Mouse (Mus musculus) gastrocnemius, postnatal 25 days (tissue): ENCODE data around the gene Filip1l. TPM values are rescaled to one million over a fixed set of nuclear protein-coding genes. Genes with fewer than 3 reads are reported as not detected.

Experiments
- DNase-seq: peaks from one replicate; pipeline ENCODE4 v3.0.0; 2022
- total RNA-seq, 2 experiments: library from RNA; stranded (reverse); gene quantifications; 1 replicate in 1 of 2; 2 replicates in 1 of 2; pipeline ENCODE4 v1.2.3; 2021

The Filip1l gene
- total RNA-seq, 2 experiments from 2014 or later, result 44.0 to 45.9 TPM

- no peak for DNase-seq
Observed at GRCm38 (mm10) chr16:57397845-57398244, 45.0 kb downstream of the Filip1l start.

DNA sequence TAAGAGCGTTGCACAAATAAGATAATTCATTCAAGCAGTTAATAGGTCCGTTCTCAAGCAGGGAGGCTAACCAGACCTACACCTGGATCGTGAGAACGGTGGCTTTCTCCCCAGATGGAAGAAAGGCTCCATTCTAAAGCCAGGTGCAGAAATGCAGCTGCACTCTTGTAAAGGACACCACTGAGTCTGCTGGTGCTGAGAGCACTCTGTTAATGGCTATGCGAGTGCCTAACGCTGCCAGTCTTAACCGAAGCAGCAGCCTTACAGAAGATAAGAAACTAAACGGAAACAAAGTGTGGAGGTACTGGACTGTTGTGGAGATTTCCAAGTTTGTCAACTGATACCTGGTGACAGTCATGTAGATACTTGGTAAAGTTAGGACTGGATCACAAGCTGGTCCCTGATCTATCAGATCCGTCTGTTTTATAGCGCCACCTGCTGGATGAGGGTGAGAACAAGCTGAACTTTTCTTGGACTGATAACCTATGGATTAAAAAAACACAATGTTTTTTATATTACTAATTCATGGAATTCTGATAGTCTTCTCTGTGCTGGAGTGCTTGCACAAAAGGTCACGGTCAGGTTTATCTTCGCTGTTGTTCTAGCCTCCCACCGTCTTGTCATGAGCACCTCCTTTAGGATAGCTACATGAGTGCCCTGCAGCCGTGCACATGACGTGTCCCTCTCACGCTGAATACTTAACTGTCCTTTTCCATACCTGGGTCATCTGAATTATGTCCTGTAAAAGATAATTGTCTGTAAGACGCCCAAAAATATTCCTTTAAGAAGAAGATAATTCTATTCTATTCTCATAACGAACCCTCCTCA lies 45.7 kb downstream of the Filip1l start:
- DNase-seq, result no peak

DNA sequence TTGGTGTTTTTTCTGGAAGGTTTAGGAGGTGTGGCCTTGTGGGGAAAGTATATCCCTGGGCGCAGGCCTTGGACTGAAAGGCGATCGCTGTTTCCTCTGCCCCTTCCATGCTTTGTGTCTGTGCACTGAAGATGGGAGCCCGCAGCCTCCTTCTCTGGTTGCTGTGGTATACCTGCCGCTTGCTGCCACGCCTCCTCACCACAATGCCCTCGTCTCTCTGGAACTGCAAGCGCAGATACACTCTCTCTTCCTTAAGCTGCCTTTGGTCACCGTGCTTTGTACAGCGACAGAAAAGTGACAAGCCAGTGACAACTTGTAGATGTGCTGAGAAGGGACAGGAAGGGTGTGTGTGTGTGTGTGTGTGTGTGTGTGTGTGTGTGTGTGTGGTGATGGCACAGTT lies 46.7 kb downstream of the Filip1l start:
- no peak for DNase-seq

DNA sequence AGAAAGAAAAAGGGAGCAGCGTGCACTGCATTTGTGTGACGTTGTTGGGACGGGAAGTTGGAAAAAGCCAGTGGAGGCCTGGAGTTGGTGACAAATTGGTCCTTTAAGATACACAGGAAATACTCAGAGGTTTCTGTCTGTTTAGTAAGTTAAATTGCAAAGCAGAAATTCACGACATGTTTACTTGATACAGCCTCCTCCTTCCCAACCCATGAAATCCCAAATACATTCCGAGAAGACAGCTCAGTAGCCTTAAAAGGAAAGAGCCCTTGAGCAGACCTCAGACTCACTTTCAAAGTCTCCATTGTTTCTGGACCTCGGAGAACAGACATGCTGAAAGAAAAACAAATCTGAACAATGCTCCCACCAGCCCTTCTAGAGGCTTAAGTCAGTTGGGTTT lies 48.8 kb downstream of the Filip1l start:
- no peak for DNase-seq

GRCm38 (mm10) chr16:57402910-57403309 lies 50.0 kb downstream of the Filip1l start:
- DNase-seq, result no peak

DNA sequence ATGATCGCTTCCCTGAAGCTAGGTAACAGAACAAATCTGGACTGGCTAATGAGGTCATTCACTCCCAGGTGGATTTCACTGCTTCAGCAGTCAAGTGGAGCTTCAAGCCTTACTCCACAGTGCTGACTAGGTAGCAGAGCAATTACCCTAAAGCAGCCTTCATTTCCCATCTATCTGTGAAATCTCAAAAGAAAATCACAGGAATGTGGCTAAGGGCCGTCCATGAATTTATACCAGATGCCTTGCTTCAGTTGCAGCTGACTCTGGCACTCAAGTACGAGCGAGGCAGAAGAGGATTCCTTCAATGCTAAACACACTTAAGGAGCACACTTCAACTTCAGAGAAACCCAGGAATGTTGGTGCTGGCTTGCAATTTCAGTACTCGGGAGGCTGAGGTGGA lies 50.9 kb downstream of the Filip1l start:
- DNase-seq, result no peak

- DNase-seq, result no peak
Observed at GRCm38 (mm10) chr16:57412766-57413165, 59.9 kb downstream of the Filip1l start.

DNA sequence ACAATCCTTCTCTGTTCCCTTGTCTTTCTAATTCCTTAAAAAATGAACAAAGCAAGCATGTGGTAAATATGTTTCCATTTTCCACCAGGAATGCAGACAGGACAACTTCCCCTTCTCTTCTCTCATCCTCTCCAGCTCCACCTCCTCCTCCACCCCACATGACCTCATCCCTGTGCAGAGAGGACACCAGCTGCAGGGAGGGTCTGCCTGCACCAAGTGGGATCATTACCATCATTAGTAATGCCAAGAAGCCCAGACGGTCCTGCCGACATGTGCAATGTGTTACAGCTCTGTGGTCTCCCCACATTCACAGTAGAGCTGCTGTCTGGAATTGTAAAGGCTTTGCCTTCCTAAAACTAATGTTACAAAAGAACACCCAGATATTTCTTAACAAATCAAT lies 63.2 kb downstream of the Filip1l start:
- peak; percentile 34 for DNase-seq

DNA sequence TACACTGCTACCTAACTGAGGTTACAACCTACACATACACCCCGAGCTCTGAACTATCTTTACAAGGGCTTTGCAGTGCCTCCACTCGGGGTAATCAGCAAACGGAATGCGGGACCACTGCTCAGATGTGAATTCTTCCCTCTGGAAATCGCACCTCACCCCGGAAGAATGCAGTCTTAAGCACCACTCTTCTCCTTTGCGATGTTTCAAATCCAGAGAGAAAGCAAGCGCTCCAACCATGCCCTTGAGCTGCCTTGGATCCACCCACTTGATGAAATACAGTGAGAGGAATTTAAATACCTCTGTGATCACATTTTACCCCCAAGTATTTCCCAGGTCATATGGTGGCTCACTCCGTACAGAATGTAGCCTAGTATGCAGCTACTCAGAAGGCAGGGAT lies 64.1 kb downstream of the Filip1l start:
- no peak for DNase-seq

GRCm38 (mm10) chr16:57417955-57418354 lies 65.1 kb downstream of the Filip1l start:
- no peak for DNase-seq

DNA sequence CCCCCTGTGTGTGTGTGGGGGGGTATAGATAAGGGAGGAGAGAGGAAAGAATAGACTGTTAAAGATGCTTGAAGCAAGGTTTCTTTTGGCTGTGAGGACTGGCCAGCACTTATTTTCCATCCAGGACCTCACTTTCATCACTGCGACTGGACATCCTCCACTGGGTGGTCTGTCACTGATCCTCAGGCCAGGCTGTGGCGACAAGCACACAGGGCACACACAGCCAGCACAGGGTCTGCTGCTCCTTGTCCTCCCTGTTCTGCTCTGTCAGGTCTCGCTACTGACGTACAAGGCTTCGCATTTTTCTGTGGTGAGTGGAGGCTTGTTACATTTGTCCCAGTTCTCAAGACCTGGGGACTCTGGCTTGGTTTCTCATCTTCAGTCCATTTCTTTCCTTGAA lies 66.4 kb downstream of the Filip1l start:
- no peak for DNase-seq

- no peak for DNase-seq
Observed at GRCm38 (mm10) chr16:57419881-57420280, 67.0 kb downstream of the Filip1l start.

- no peak for DNase-seq
Observed at GRCm38 (mm10) chr16:57420773-57421556, 68.1 kb downstream of the Filip1l start.

- no peak for DNase-seq
Observed at GRCm38 (mm10) chr16:57421680-57422417, 69.0 kb downstream of the Filip1l start.

GRCm38 (mm10) chr16:57423001-57423800 lies 70.3 kb downstream of the Filip1l start:
- no peak for DNase-seq

DNA sequence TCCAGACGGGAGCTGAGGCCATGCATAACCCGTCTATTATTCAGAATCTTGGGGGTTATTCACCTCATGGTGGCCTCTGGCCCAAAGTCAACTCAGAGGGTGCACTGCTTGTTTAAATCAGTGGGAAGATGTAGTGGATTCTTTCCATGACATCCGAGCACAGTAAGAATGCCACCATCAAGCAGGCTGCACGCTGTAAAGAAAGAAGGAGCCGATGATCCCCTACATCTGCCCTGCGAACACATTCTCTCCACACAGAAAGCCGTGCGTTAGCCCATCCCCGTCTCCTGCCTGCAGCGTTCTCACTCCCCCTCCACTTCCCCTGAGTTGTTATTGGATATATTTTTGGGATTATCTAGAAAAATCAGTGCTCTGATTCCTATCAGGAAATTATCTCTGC lies 73.8 kb downstream of the Filip1l start:
- DNase-seq, result no peak

DNA sequence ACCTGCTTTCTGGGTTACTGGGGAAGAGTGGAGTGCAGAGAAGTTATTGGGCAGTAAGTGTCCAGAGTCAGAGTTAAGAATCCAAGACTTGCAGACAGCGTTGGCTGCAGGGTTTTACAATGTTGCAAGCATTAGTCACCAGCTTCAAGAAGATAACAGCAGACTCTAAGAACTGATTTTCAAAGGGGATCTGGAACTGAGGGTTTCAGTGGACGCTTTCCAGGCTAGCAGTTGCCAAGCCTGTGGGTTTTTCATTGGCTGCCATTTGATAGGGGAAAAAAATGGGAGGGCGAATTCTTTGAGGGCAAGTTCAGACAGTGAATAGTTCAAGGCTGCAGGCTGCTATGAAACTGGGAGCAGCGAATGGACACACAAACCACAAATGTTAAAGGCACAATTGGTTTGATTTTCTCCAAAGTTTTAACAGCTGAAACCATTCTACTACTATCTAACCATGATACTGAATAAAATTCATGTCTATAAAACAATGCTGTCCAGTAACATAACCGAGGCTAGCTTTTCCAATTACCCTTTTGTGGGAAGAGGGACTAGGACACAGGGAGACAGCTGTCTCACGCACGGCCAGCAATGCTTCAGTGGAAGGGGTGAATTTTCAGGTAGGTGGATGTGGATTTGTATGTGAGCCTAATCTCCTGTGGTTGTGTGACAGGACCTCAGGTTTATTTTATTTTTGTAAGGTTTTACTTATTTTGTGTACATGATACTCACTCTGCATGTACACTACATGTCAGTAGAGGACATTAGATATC lies 74.8 kb downstream of the Filip1l start:
- peak; percentile 38 for DNase-seq

- no peak for DNase-seq
Observed at GRCm38 (mm10) chr16:57428977-57429376, 76.1 kb downstream of the Filip1l start.

DNA sequence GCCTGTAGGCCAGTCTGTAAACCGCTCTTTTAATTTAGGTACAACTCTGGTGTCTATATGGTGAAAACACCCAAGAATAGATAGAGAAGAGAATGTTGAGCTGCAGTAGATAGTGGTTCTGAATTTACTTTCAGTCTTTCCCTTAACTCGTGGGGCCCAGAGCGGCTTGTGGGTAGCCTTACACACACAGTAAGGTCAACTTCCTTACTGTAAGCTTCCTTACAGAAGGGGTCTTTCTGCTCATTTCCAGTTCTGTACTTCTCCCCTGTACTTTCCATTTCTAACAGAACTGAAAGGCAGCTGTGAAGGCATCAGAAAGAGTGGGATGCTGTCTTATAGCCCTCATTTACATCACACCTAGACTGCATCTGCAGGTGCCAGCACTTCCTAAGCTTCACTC lies 78.4 kb downstream of the Filip1l start:
- DNase-seq, result no peak

GRCm38 (mm10) chr16:57433173-57433572 lies 80.3 kb downstream of the Filip1l start:
- no peak for DNase-seq

- no peak for DNase-seq
Observed at GRCm38 (mm10) chr16:57433671-57434070, 80.8 kb downstream of the Filip1l start.
